Mouse (Mus musculus): ENCODE results near the gene Kif1a.
"Not testable (repeated sequence)": the region's sequence is repeated elsewhere in the genome, so short reads cannot be mapped to it uniquely, and the experiment has no call there.

Kif1a gene

DNA sequence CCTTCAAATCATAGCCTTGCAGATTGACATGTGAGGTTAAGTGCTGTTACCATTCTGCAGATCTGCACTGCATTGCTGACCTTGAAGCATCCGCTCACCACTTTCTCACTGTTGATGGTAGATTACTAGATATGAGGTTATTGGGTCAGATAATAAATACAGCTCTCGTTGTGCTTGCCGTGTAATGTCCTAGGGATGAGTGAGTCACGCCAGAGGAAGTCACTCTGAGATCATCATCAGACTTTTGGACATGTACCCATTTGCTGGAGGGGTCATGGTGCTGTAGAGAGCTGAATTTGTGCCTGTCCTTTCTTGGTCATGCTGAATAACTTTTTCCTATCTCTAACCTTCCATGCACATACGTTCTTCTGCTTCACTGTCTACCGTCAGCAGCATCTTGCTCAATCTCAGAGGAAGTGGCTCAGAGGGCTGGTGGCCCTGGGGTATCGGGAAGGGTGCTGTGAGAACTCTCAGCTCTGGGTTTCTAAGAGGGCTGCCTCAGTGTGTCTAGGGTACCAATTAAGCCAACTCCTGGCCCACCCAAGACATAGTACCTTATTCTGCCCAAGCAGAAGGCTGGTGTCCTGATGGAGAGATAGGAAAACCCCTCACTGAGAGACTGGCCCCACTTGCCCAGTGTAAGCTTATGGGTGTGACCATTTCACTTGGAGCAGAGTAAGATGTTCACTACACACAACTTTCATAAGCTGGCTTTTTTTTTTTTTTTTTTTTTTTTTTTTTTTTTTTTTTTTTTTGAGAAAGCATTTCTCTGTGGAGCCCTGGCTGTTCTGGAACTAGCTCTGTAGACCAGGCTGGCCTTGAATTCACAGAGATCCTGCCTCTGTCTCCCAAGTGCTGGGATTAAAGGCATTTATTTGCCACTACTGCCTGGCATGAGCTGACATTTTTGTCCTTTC lies 129.6 kb downstream of the Kif1a start:
- DNase-seq (ENCODE audit: low read depth, low spot score): peak; percentile 13

DNA sequence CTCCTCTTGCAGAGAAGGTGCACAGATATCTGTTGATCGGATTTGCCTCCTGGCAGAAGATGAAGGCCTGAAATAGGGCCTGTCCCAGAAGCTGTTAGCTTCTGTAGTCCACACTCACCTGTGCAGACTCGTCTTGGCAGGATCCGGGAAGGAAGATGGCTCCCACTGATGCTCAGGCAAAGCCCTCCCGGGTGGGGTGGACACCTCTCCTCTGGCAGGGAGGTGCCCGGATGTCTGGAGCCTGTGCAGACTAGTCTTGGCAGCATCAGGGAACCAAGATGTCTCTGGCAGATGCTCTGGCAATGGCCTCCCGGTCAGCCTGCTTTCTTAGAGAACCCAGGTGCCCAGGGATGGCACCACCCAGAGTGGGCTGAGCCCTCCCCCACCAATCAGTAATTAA lies 131.0 kb downstream of the Kif1a start:
- not testable (repeated sequence) for DNase-seq (ENCODE audit: low read depth, low spot score)
